Mouse (Mus musculus): Measurements from ENCODE around the gene Trat1. TPM values are rescaled to one million over a fixed set of nuclear protein-coding genes. Genes with fewer than 3 reads are reported as not detected.

Gene Trat1
- polyA plus RNA-seq, 1 experiment: not detected

DNA sequence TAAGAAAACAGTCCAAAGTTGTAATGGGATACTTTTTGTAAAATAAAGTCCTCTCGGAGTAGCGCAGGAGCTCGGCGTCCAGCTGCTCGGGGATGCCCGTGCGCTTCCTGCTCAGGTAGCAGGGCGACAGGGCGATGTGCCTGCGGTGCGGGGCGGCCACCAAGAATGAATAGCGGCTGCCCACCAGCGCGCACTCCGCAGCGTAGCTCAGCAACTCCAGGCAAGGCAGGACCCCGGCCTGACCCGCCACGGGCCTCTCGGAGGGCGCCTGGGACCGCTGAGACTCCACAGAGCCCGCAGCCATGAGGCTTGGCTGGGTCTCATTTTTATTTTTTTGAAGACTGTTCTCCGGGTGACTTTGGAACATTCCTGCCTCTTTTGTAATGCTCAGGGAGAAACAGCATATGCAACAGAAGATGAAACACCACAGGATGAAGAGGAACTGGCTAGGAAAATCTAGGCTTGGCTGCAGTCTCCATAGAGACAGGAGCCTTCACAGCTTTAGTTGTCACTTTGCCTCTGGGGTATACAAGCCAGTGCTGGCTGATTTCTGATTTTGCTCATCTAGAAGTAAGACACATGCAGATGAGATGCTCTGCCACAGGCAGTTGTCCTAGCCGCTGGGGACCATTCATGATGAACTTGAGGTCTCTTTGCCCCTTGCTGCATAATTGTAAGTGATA lies 21.5 kb downstream of the Trat1 start:
- no peak overlapping the region for H3K27ac ChIP-seq (replicated peaks; ENCODE audit: low read depth, low read length)
- H3K4me1 ChIP-seq (ENCODE audit: control insufficient read depth, insufficient read depth, insufficient read length, low read length): no peaks in the 10 kb centered on the region
- no peak overlapping the region for H3K4me3 ChIP-seq (ENCODE audit: insufficient read depth, low read depth, low read length)

DNA sequence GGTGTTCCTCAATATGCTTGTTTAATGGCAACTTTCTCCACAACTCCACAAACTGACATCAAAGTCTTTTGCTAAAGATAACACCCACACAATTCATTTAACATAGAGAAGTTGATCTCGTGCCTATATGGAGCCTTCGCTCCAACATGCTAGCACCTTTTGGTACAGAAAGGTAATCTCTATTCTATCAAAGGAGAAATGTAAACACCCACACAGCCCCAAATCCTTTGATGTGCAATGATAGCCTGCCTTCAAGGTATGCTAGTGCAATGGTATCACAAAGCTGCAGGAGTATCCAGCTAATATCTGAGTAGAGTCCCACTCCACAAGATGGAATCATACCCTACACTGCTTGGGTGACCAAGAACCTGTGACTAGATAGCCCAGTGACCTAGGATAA lies 26.4 kb downstream of the Trat1 start:
- no peak overlapping the region for H3K4me3 ChIP-seq (ENCODE audit: insufficient read depth, low read depth, low read length)
- H3K4me1 ChIP-seq (ENCODE audit: control insufficient read depth, insufficient read depth, insufficient read length, low read length): no peaks in the 10 kb centered on the region
- H3K27ac ChIP-seq (replicated peaks; ENCODE audit: low read depth, low read length): no peak overlapping the region

DNA sequence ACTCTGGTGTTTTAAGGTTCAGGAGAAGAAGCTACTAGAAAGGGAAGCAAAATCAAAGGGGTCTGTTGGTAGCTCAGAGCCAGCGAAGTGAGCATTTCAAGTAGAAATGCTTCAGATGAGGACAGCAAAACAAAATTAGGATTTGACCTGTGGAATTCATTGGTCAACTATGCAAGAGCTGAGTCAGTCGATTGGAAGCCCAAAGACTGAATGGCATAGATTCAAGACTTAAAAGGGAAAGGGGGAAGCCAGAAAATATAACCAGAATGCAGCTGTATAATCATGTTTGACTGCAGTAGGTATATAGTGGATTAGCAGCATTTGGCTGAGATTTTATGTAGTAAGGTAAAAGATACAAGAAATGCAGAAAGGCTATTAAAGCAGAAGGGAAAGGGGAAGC lies 26.8 kb downstream of the Trat1 start:
- Histone ChIP-seq H3K4me3 (ENCODE audit: insufficient read depth, low read depth, low read length) (no peak overlapping the region), H3K4me1 (ENCODE audit: control insufficient read depth, insufficient read depth, insufficient read length, low read length) (no peaks in the 10 kb centered on the region), H3K27ac (replicated peaks; ENCODE audit: low read depth, low read length) (no peak overlapping the region)

DNA sequence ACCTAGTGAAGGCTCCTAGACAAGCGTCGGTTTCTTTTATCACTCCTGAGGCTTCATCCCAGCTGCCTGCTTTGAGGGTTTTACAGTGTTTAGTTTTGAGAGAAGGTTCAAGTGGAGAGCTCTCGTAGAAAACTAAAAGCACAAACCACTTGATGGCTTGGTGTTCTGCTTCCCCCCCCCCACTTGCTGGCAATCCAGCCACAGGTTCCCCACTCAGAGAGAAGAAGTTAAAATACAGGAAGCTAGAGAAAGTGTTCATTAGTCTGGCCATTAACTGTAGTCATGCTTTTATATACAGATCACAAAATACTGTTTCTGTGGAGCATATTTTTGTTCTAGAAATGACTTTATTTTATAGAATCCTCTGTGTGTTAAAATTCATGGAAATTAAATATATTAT lies 30.3 kb downstream of the Trat1 start:
- no peak overlapping the region for H3K27ac ChIP-seq (replicated peaks; ENCODE audit: low read depth, low read length)
- no peaks in the 10 kb centered on the region for H3K4me1 ChIP-seq (ENCODE audit: control insufficient read depth, insufficient read depth, insufficient read length, low read length)
- no peak overlapping the region for H3K4me3 ChIP-seq (ENCODE audit: insufficient read depth, low read depth, low read length)

DNA sequence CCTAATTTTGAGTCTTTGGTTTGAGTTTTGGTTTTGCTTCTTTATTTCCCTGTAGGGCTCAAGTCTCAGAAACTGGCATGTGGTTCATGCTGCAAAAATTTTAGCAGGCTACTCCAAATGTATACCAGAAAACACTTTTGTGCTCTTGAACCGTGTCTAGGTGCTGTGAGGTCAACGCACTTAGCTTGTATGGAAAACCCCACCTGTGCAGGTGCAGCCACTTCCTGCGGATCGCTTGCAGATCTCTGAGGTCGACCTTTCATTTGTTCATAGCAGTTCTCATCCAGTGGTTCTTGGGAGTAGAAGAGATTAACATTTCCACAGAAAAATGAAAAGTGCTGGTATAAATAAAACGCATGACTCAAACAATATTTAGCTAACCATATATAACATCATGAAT lies 31.8 kb downstream of the Trat1 start:
- Histone ChIP-seq H3K27ac (replicated peaks; ENCODE audit: low read depth, low read length) (no peak overlapping the region), H3K4me1 (ENCODE audit: control insufficient read depth, insufficient read depth, insufficient read length, low read length) (no peaks in the 10 kb centered on the region), H3K4me3 (ENCODE audit: insufficient read depth, low read depth, low read length) (no peak overlapping the region)

DNA sequence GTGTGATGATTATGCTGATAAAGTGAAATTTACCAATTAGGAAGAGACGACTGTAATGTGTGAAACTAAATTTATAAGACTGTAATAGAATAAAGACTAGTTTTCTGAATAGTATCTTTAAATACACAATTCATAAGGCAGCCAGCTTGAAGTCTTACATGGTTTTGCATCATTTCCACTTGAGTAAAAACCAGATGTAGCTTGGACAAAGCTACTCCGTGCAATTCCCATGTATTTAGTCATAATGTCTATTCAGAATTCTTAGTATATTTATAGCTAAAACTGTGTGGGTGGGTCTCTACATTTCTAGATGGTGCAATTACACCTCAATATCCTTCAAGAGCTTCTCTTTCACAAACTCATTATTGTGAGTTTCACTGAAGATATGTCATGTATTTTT lies 33.4 kb downstream of the Trat1 start:
- Histone ChIP-seq H3K4me1 (ENCODE audit: control insufficient read depth, insufficient read depth, insufficient read length, low read length) (no peaks in the 10 kb centered on the region), H3K27ac (replicated peaks; ENCODE audit: low read depth, low read length) (no peak overlapping the region), H3K4me3 (ENCODE audit: insufficient read depth, low read depth, low read length) (no peak overlapping the region)

DNA sequence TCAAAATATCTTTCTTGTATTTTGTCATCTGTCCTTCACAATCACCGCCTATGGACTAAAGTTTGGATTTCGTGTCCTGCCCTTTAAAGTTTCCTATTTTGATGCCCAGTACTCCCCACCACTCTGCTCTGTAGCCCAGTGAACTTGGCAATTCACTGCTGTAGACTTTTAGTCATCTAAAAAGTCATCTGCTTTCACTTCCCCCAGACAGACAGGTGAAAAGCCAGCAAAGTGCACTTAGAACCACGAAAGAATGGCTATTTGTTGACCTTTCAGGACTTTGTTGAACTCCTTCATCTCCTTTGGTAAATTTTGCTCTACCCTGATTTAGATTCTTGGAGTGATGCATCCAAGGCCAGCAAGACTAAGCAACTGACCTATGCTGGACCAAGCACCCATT lies 34.9 kb downstream of the Trat1 start:
- no peaks in the 10 kb centered on the region for H3K4me1 ChIP-seq (ENCODE audit: control insufficient read depth, insufficient read depth, insufficient read length, low read length)
- H3K4me3 ChIP-seq (ENCODE audit: insufficient read depth, low read depth, low read length): no peak overlapping the region
- no peak overlapping the region for H3K27ac ChIP-seq (replicated peaks; ENCODE audit: low read depth, low read length)

DNA sequence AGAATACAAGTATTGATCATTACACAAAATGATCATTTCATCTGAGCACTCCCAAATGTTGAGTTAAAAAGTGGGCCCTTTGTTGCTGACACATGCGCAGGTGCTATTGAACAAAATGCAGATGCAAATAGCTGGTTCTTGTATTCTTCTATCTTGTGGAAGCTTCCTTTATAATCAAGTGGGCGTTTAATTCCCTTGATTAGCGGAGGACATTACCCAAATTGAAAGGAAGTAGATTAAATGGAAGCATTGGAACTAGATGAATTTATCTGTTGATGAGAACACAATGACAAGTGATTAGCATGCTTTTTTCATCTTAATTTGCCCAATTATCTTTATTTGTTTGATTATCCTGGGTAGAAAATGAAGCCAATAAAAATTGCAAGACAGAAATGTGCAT lies 51.6 kb downstream of the Trat1 start:
- Histone ChIP-seq H3K27ac (replicated peaks; ENCODE audit: low read depth, low read length) (no peak overlapping the region), H3K4me3 (ENCODE audit: insufficient read depth, low read depth, low read length) (no peak overlapping the region), H3K4me1 (ENCODE audit: control insufficient read depth, insufficient read depth, insufficient read length, low read length) (no peaks in the 10 kb centered on the region)

DNA sequence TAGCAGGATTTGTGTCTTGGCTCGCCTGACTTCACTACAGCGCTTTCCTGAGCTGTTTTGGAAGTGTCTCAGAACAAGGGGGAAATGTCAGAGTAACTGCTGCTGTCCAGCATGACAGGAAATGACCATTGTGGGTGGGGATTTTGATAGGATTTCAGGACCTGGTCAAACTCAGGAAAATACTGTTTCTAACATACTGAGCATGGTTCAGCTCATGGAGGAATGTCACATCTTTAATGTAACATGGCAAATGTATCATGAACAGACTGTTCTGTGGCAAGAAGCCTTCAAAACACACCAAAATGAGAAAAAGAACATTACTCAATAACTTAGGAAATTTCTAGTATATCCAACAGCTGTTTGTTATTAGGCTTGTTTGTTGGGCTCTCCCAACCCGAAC lies 52.1 kb downstream of the Trat1 start:
- Histone ChIP-seq H3K4me1 (ENCODE audit: control insufficient read depth, insufficient read depth, insufficient read length, low read length) (no peaks in the 10 kb centered on the region), H3K27ac (replicated peaks; ENCODE audit: low read depth, low read length) (no peak overlapping the region), H3K4me3 (ENCODE audit: insufficient read depth, low read depth, low read length) (no peak overlapping the region)

DNA sequence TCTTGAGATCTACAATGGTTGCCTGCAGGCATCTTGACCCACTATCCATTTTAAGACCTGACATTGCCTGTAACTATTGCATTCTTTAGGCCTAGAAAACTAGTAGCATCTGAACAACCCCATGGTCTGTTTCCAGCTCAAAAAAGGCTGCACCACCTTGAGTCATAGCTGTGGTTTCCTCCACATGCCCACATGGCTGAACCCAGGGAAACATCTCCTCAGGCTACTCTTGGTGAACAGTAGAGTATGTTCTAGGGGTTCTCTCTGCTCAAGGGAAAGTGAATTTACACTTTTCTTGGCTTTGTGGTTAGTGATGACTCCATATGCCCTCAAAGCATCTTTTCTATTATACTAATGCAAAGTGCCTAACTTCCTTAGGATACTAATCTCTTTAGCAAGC lies 55.5 kb downstream of the Trat1 start:
- Histone ChIP-seq H3K4me1 (ENCODE audit: control insufficient read depth, insufficient read depth, insufficient read length, low read length) (no peaks in the 10 kb centered on the region), H3K27ac (replicated peaks; ENCODE audit: low read depth, low read length) (no peak overlapping the region), H3K4me3 (ENCODE audit: insufficient read depth, low read depth, low read length) (no peak overlapping the region)

DNA sequence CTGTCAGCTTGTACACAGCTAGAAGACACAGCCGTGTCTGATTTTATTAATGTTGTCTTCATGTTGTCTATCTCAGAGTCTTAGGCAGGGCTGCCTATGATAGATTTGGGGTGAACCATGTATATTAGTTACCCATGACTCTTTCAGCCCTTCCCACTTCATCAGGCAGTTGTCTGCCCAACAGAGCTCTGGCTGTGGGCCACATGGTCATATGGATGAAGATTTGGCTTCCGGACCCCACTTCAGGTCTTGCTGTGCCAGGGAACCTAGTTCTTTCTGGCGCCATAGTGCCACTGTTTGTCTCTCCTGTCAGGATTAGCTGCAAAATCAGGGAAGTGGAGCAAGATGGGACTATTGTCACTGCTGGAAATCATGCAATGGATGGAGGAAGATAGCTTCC lies 69.9 kb downstream of the Trat1 start:
- Histone ChIP-seq H3K27ac (replicated peaks; ENCODE audit: low read depth, low read length) (no peak overlapping the region), H3K4me1 (ENCODE audit: control insufficient read depth, insufficient read depth, insufficient read length, low read length) (no peaks in the 10 kb centered on the region), H3K4me3 (ENCODE audit: insufficient read depth, low read depth, low read length) (no peak overlapping the region)

Other genes starting within 250 kb of the Trat1 start
- not detected in 2 replicates for gene Retnlb, start 44.8 kb upstream of the Trat1 start, polyA plus RNA-seq (2012; ENCODE audit: insufficient read depth, insufficient read length, missing spikeins)
- 83.1 and 273 TPM in 2 replicates for gene Retnla, start 70.5 kb upstream of the Trat1 start, polyA plus RNA-seq (2012; ENCODE audit: insufficient read depth, insufficient read length, missing spikeins)
- 3.5 TPM in 1 of 2 replicates, not detected in the other for gene Retnlg, start 100.6 kb upstream of the Trat1 start, polyA plus RNA-seq (2012; ENCODE audit: insufficient read depth, insufficient read length, missing spikeins)
- 3.1 TPM in 2 replicates for gene Dzip3, start 222.1 kb upstream of the Trat1 start, polyA plus RNA-seq (2012; ENCODE audit: insufficient read depth, insufficient read length, missing spikeins)
- gene Cip2a, start 222.2 kb upstream of the Trat1 start, polyA plus RNA-seq (2012; ENCODE audit: insufficient read depth, insufficient read length, missing spikeins): 0.75 and 1.6 TPM in 2 replicates

All from brown adipose tissue, adult 24 weeks (tissue).